Mouse (Mus musculus) macrophage (primary cell): Measurements from ENCODE around the gene Tmod2. TPM values are rescaled to one million over a fixed set of nuclear protein-coding genes. Genes with fewer than 3 reads are reported as not detected.
"Not testable (repeated sequence)": the region's sequence is repeated elsewhere in the genome, so short reads cannot be mapped to it uniquely, and the experiment has no call there.

Experiments
- H3K27ac ChIP-seq: fragments of 350-480 bp; formaldehyde crosslinking; 2 replicates; pipeline ENCODE4 v1.9.0; 2021
- H3K36me3 ChIP-seq: fragments of 350-480 bp; formaldehyde crosslinking; 2 replicates; pipeline ENCODE4 v1.9.0; 2021; ENCODE audit errors: inconsistent target
- H3K4me3 ChIP-seq: fragments of 350-480 bp; formaldehyde crosslinking; 2 replicates; pipeline ENCODE4 v1.9.0; 2021; ENCODE audit errors: inconsistent target
- H3K79me2 ChIP-seq: fragments of 350-480 bp; formaldehyde crosslinking; 2 replicates; pipeline ENCODE4 v1.9.0; 2021; ENCODE audit errors: inconsistent target
- WGBS: methylation state at CpG from one replicate; pipeline ENCODE4 v1.1.7; 2026; ENCODE audit warnings: inconsistent platforms; ENCODE audit not compliant: missing documents; 5-methylcytosine and 5-hydroxymethylcytosine counted together
- polyA plus RNA-seq: library from polyadenylated mRNA; stranded (reverse); fragments of 250-400 nt; gene quantifications from 3 replicates; pipeline ENCODE4 v1.2.4, GENCODE M21; 2018; ENCODE audit warnings: inconsistent platforms

Tmod2 gene
- polyA plus RNA-seq, 1 experiment from 2014 or later = not detected

- Histone ChIP-seq H3K4me3 (no peak overlapping the region), H3K79me2 (no peaks in the 10 kb centered on the region), H3K27ac (no peak overlapping the region), H3K36me3 (no peaks in the 10 kb centered on the region)
- 81% methylated on average over 3 of the region's 3 CpGs for WGBS
Observed at GRCm38 (mm10) chr9:75621428-75621827, 10.3 kb upstream of the Tmod2 start.

- H3K36me3 ChIP-seq, H3K27ac ChIP-seq, H3K4me3 ChIP-seq, H3K79me2 ChIP-seq: not testable (repeated sequence)
- WGBS = 95% methylated on average over 2 of the region's 2 CpGs
Observed at GRCm38 (mm10) chr9:75619761-75620160, 8.6 kb upstream of the Tmod2 start.

- no peaks in the 10 kb centered on the region for H3K36me3 ChIP-seq
- no peak overlapping the region for H3K27ac ChIP-seq
- 96% methylated on average over 6 of the region's 6 CpGs for WGBS
- no peaks in the 10 kb centered on the region for H3K79me2 ChIP-seq
- no peak overlapping the region for H3K4me3 ChIP-seq
Observed at GRCm38 (mm10) chr9:75618836-75619400, 7.8 kb upstream of the Tmod2 start.

- Histone ChIP-seq H3K79me2 (no peaks in the 10 kb centered on the region), H3K4me3 (no peak overlapping the region), H3K36me3 (no peaks in the 10 kb centered on the region), H3K27ac (no peak overlapping the region)
- 72% methylated on average over 3 of the region's 3 CpGs for WGBS
Observed at GRCm38 (mm10) chr9:75616560-75616959, 5.4 kb upstream of the Tmod2 start.

- WGBS = 55% methylated on average over 16 of the region's 16 CpGs
- no peaks in the 10 kb centered on the region for H3K36me3 ChIP-seq
- no peak overlapping the region for H3K27ac ChIP-seq
- H3K4me3 ChIP-seq = no peak overlapping the region
- H3K79me2 ChIP-seq = no peaks in the 10 kb centered on the region
Observed at GRCm38 (mm10) chr9:75609965-75610364, 1.2 kb downstream of the Tmod2 start.

- no peaks in the 10 kb centered on the region for H3K36me3 ChIP-seq
- no peaks in the 10 kb centered on the region for H3K79me2 ChIP-seq
- no peak overlapping the region for H3K27ac ChIP-seq
- no peak overlapping the region for H3K4me3 ChIP-seq
- 75% methylated on average over 1 of the region's 1 CpGs for WGBS
Observed at GRCm38 (mm10) chr9:75609505-75609904, 1.6 kb downstream of the Tmod2 start.

GRCm38 (mm10) chr9:75607496-75607895, 3.6 kb downstream of the Tmod2 start:
- no peak overlapping the region for H3K4me3 ChIP-seq
- H3K79me2 ChIP-seq = no peaks in the 10 kb centered on the region
- 92% methylated on average over 4 of the region's 4 CpGs for WGBS
- no peak overlapping the region for H3K27ac ChIP-seq
- no peaks in the 10 kb centered on the region for H3K36me3 ChIP-seq

- 23% methylated on average over 7 of the region's 12 CpGs for WGBS
- no peak overlapping the region for H3K4me3 ChIP-seq
- no peaks in the 10 kb centered on the region for H3K79me2 ChIP-seq
- H3K36me3 ChIP-seq = no peaks in the 10 kb centered on the region
- H3K27ac ChIP-seq = no peak overlapping the region
Observed at GRCm38 (mm10) chr9:75601510-75601909, 9.6 kb downstream of the Tmod2 start.

- WGBS = 85% methylated on average over 7 of the region's 7 CpGs
Observed at GRCm38 (mm10) chr9:75600166-75600934, 10.8 kb downstream of the Tmod2 start.

GRCm38 (mm10) chr9:75599191-75599841, 11.8 kb downstream of the Tmod2 start:
- WGBS = 67% methylated on average over 5 of the region's 5 CpGs
- no peaks in the 10 kb centered on the region for H3K79me2 ChIP-seq
- H3K36me3 ChIP-seq = no peaks in the 10 kb centered on the region
- no peak overlapping the region for H3K4me3 ChIP-seq
- H3K27ac ChIP-seq = no peak overlapping the region

More at GRCm38 (mm10) chr9:75600166-75600934, 10.8 kb downstream of the Tmod2 start:
- Histone ChIP-seq H3K79me2 (no peaks in the 10 kb centered on the region), H3K36me3 (no peaks in the 10 kb centered on the region), H3K4me3 (no peak overlapping the region), H3K27ac (no peak overlapping the region)

DNA sequence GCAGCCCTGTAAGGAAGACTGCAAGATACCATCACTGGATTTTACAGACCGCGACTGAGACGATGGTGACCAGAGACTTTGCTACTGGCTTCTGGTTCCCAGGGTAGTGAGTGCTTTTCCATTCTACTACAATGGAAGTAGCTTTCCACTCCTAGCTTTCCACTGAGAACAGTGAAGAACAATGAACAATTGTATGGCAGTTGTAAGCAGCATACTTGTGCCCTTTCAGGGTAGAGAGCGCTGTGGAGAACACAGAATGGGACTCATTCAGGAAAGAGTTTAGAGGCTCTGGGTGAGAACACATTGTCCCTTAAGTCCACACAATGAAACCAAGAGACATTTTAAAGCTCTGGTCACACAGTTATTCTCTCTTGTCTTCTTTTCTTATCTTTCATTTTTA, 13.5 kb downstream of the Tmod2 start:
- Histone ChIP-seq H3K4me3 (no peak overlapping the region), H3K36me3 (no peaks in the 10 kb centered on the region), H3K27ac (no peak overlapping the region), H3K79me2 (no peaks in the 10 kb centered on the region)
- WGBS = 92% methylated on average over 4 of the region's 4 CpGs

- Histone ChIP-seq H3K79me2 (no peaks in the 10 kb centered on the region), H3K27ac (no peak overlapping the region), H3K36me3 (no peaks in the 10 kb centered on the region), H3K4me3 (no peak overlapping the region)
- WGBS = 67% methylated on average over 12 of the region's 13 CpGs
Observed at GRCm38 (mm10) chr9:75597036-75597435, 14.1 kb downstream of the Tmod2 start.

DNA sequence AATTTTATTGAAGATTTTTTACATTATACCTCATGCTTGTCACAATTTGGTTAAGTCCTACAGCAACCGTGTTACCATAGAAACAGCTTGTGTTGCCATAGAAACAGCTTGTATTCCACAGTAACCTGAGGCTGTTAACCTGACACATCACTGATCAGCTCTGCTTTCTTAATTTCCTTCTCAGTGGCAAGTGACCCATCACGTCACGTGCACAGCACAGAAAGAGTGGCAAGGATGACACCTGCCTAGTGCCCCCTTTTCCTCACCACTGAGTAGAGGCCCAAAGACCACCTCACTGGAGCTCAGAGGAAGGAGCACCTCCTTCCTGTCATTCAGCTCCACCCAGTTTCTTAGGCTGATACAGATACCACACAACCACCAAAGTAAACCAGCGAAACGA, 17.6 kb downstream of the Tmod2 start:
- Histone ChIP-seq H3K27ac (no peak overlapping the region), H3K79me2 (no peaks in the 10 kb centered on the region), H3K4me3 (no peak overlapping the region), H3K36me3 (no peaks in the 10 kb centered on the region)
- WGBS = 95% methylated on average over 5 of the region's 5 CpGs

- 92% methylated on average over 15 of the region's 15 CpGs for WGBS
- no peak overlapping the region for H3K27ac ChIP-seq
- no peak overlapping the region for H3K4me3 ChIP-seq
- no peaks in the 10 kb centered on the region for H3K79me2 ChIP-seq
- H3K36me3 ChIP-seq = no peaks in the 10 kb centered on the region
Observed at GRCm38 (mm10) chr9:75589850-75590790, 21.0 kb downstream of the Tmod2 start.
